Mouse (Mus musculus) stomach, postnatal 0 days (tissue): Measurements from ENCODE around the gene Atp6v1b1.
A peak's percentile ranks its signal among the peaks of the same experiment; 100 is the strongest.

Experiments
- CTCF ChIP-seq: IDR thresholded peaks from 2 replicates; pipeline ENCODE4 v1.5.1; 2016; ENCODE audit warnings: antibody characterized with exemption, low read depth, mild to moderate bottlenecking, moderate library complexity
- EP300 ChIP-seq: optimal IDR thresholded peaks from 2 replicates; pipeline ENCODE3; 2016; ENCODE audit warnings: antibody characterized with exemption

DNA sequence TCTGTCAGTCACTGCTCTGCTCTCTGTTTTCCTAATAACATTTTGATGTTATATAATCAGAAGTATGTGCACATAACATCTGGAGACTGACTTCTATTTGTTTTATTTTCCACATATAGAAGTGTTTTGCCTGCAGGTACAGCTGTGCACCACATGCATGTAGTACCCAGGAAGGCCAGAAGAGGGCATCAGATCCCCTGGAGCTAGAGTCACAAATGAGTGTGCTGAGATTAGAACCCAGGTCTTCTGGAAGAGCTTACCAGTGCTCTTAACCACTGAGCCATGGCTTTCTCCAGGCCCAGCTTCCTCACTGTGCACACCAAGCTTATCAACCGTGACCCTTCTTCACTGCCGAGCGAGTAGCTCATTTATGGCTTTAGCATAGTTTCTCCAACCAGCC, 14.3 kb upstream of the Atp6v1b1 start:
- no peak for TF ChIP-seq EP300
- TF ChIP-seq CTCF = peak; percentile 69
